Mouse (Mus musculus) layer of hippocampus, adult 18-20 months (tissue): Measurements from ENCODE around the gene Fam183b. TPM values are rescaled to one million over a fixed set of nuclear protein-coding genes. Genes with fewer than 3 reads are reported as not detected.
"Not testable (repeated sequence)": the region's sequence is repeated elsewhere in the genome, so short reads cannot be mapped to it uniquely, and the experiment has no call there.

Experiments
- DNase-seq, 2 experiments: peaks; one replicate each; pipeline ENCODE4 v3.0.0; 2022; ENCODE audit warnings: low spot score in 2 of 2
- long read RNA-seq: library from polyadenylated mRNA; stranded (forward); transcript quantifications from one replicate; pipeline ENCODE4 v2.0.0, GENCODE M21; 2021
- total RNA-seq, 2 experiments: library from RNA; stranded (reverse); gene quantifications; 2 replicates each; pipeline ENCODE4 v1.2.3; 2021

Fam183b gene
- 1 to 10 TPM; 8.4 to 8.6 TPM for total RNA-seq
- long read RNA-seq, partial matches to known transcripts, result 0 of 1 reads
- long read RNA-seq, other reads (novel, unspliced or antisense), result 0 of 1 reads

- DNase-seq, result peak; percentile 22 to 63
Observed at GRCm38 (mm10) chr11:58801558-58802228, at the start of gene Fam183b. Fam183b (minus strand) TSS chr11:58801960.

- no peak for DNase-seq
Observed at GRCm38 (mm10) chr11:58849731-58850130, 48.0 kb upstream of the Fam183b start.

- no peak for DNase-seq
Observed at GRCm38 (mm10) chr11:58847636-58848035, 45.9 kb upstream of the Fam183b start.

- DNase-seq, result peak; percentile 84 to 98
Observed at GRCm38 (mm10) chr11:58846919-58847461, 45.2 kb upstream of the Fam183b start, which contains the start of gene Gm12258. Gm12258 (plus strand) TSS chr11:58847158.

GRCm38 (mm10) chr11:58838951-58839350 is 37.2 kb upstream of the Fam183b start, which contains the start of gene Olfr311:
Olfr311 (plus strand) TSS chr11:58839251.
- DNase-seq, result not testable (repeated sequence)

GRCm38 (mm10) chr11:58832541-58832940 is 30.8 kb upstream of the Fam183b start:
- not testable (repeated sequence) for DNase-seq

GRCm38 (mm10) chr11:58829764-58830163 is 28.0 kb upstream of the Fam183b start:
- no peak for DNase-seq

GRCm38 (mm10) chr11:58828937-58829336 is 27.2 kb upstream of the Fam183b start, which contains the start of gene Olfr312:
Olfr312 (plus strand) TSS chr11:58829237.
- not testable (repeated sequence) for DNase-seq

GRCm38 (mm10) chr11:58815676-58816075 is 13.9 kb upstream of the Fam183b start:
- DNase-seq, result no peak

- DNase-seq, result not testable (repeated sequence)
Observed at GRCm38 (mm10) chr11:58814700-58815099, 12.9 kb upstream of the Fam183b start, which contains the start of gene Olfr313. Olfr313 (plus strand) TSS chr11:58815000.

- DNase-seq, result no peak
Observed at GRCm38 (mm10) chr11:58812001-58812400, 10.2 kb upstream of the Fam183b start.

- no peak for DNase-seq
Observed at GRCm38 (mm10) chr11:58804393-58804792, 2.6 kb upstream of the Fam183b start.

GRCm38 (mm10) chr11:58803871-58804270 is 2.1 kb upstream of the Fam183b start:
- DNase-seq, result no peak

- no peak for DNase-seq
Observed at GRCm38 (mm10) chr11:58799747-58800146, 2.0 kb downstream of the Fam183b start.

GRCm38 (mm10) chr11:58796850-58797249 is 4.9 kb downstream of the Fam183b start:
- peak; percentile 67 to 89 for DNase-seq

GRCm38 (mm10) chr11:58795856-58796255 is 5.9 kb downstream of the Fam183b start:
- no peak for DNase-seq

GRCm38 (mm10) chr11:58790646-58791045 is 11.1 kb downstream of the Fam183b start:
- no peak for DNase-seq

GRCm38 (mm10) chr11:58790053-58790452 is 11.7 kb downstream of the Fam183b start:
- no peak for DNase-seq

GRCm38 (mm10) chr11:58789532-58789931 is 12.2 kb downstream of the Fam183b start:
- no peak for DNase-seq

GRCm38 (mm10) chr11:58788346-58788745 is 13.4 kb downstream of the Fam183b start:
- DNase-seq, result no peak

- no peak for DNase-seq
Observed at GRCm38 (mm10) chr11:58787651-58788050, 14.1 kb downstream of the Fam183b start.

GRCm38 (mm10) chr11:58784182-58784581 is 17.6 kb downstream of the Fam183b start:
- DNase-seq, result no peak
